Mouse (Mus musculus): ENCODE results near the gene Prm2.

DNA sequence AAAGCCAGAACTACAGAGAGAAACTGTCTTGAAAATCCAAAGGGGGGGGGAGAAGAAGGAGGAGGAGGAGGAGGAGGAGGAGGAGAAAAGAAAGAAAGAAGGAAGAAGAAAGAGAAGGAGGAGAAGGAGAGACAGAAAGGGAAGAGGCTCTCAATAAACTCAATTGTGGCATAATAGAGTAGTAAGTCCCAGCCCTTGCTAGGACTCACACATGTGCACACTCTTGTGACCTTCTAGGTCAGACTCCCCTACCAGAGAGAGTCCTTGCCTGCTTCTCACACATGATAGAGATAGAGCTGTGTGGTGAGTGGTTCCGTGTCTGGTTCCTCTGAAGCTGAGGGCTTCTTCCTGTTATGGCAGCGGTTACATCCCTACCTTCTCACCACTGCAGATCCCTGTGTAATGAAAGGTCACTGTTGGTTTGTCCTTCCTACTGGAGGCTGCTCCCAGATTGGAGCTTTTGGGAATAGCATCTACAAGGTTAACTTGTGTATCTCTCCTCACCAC, 17.0 kb upstream of the Prm2 start, which contains the start of gene Gm11172:
- no peak for TF ChIP-seq USF1 (IDR thresholded peaks at IDR 0.05; ENCODE audit: low read depth)
- no peak for TF ChIP-seq POLR2A (IDR thresholded peaks at IDR 0.05; ENCODE audit: insufficient read length, low read depth)
- TF ChIP-seq E2F4 (IDR thresholded peaks at IDR 0.05; ENCODE audit: insufficient read depth): no peak
- TF ChIP-seq MYOG (IDR thresholded peaks at IDR 0.05; ENCODE audit: control insufficient read depth in 1 of 3, insufficient read depth in 1 of 3, insufficient read length in 2 of 3, low read depth in 2 of 3): no peak
- TF ChIP-seq TCF12 (IDR thresholded peaks at IDR 0.05; ENCODE audit: insufficient read depth, poor library complexity, severe bottlenecking): no peak
